Mouse (Mus musculus) forebrain, embryonic 12.5 days (tissue): ENCODE results near the gene Cmss1. TPM values are rescaled to one million over a fixed set of nuclear protein-coding genes. Genes with fewer than 3 reads are reported as not detected.

Source experiments
- ATAC-seq: fragments of 200-750 bp; cut with Nextera tagmentation; 2 replicates; pipeline ENCODE4 v1.8.0; 2017; ENCODE audit warnings: moderate TSS enrichment; ENCODE audit not compliant: low FRiP score
- H3K27ac ChIP-seq: fragments of 300-500 bp; sonication (generic); 2 replicates; pipeline ENCODE4 v1.5.1; 2016; ENCODE audit warnings: mild to moderate bottlenecking
- H3K27me3 ChIP-seq: fragments of 300-500 bp; sonication (generic); 2 replicates; pipeline ENCODE4 v1.6.1; 2016; ENCODE audit warnings: mild to moderate bottlenecking
- H3K36me3 ChIP-seq: fragments of 300-500 bp; sonication (generic); replicated peaks from 2 replicates; pipeline ENCODE4 v1.6.1; 2016; ENCODE audit warnings: mild to moderate bottlenecking
- H3K4me1 ChIP-seq: fragments of 300-500 bp; sonication (generic); 2 replicates; pipeline ENCODE4 v1.6.1; 2016
- H3K4me2 ChIP-seq: fragments of 300-500 bp; sonication (generic); 2 replicates; pipeline ENCODE4 v1.6.1; 2016; ENCODE audit warnings: mild to moderate bottlenecking, moderate library complexity
- H3K4me3 ChIP-seq: fragments of 300-500 bp; sonication (generic); replicated peaks from 2 replicates; pipeline ENCODE4 v1.5.1; 2016; ENCODE audit warnings: mild to moderate bottlenecking
- H3K9ac ChIP-seq: fragments of 300-500 bp; sonication (generic); 2 replicates; pipeline ENCODE4 v1.6.1; 2016; ENCODE audit warnings: mild to moderate bottlenecking
- H3K9me3 ChIP-seq: fragments of 300-500 bp; sonication (generic); 2 replicates; pipeline ENCODE4 v1.6.1; 2016
- WGBS: fragments of 180-500 bp; shearing (Covaris S2); methylation state at CpG from one replicate; pipeline ENCODE4 v1.1.7; 2016; 5-methylcytosine and 5-hydroxymethylcytosine counted together
- polyA plus RNA-seq: library from polyadenylated mRNA; unstranded; fragments of >200 nt; fragmentation: Nextera tagmentation; extraction: Ambion mirVana; gene quantifications from 2 replicates; pipeline ENCODE4 v1.2.1, GENCODE M21; 2016

The Cmss1 gene
- polyA plus RNA-seq, 1 experiment from 2014 or later = 48.2 TPM

- H3K9ac ChIP-seq = no peak overlapping the region
- ATAC-seq = no peak
- H3K4me1 ChIP-seq = no peaks in the 10 kb centered on the region
- no peaks in the 10 kb centered on the region for H3K9me3 ChIP-seq
- no peaks in the 10 kb centered on the region for H3K27me3 ChIP-seq
- 92% methylated on average over 6 of the region's 6 CpGs for WGBS
- no peak overlapping the region for H3K27ac ChIP-seq
- no peaks in the 10 kb centered on the region for H3K36me3 ChIP-seq
- H3K4me3 ChIP-seq = no peak overlapping the region
- H3K4me2 ChIP-seq = no peak overlapping the region
Measured at GRCm38 (mm10) chr16:57506133-57506532, 100.5 kb downstream of the Cmss1 start.

- H3K27me3 ChIP-seq = no peaks in the 10 kb centered on the region
- no peak overlapping the region for H3K4me2 ChIP-seq
- no peaks in the 10 kb centered on the region for H3K9me3 ChIP-seq
- ATAC-seq = no peak
- no peaks in the 10 kb centered on the region for H3K4me1 ChIP-seq
- WGBS = 93% methylated on average over 4 of the region's 4 CpGs
- H3K27ac ChIP-seq = no peak overlapping the region
- no peak overlapping the region for H3K4me3 ChIP-seq
- H3K36me3 ChIP-seq = no peaks in the 10 kb centered on the region
- no peak overlapping the region for H3K9ac ChIP-seq
Measured at GRCm38 (mm10) chr16:57504728-57505127, 101.9 kb downstream of the Cmss1 start.

GRCm38 (mm10) chr16:57502761-57503160, 103.9 kb downstream of the Cmss1 start:
- Histone ChIP-seq H3K9ac (no peak overlapping the region), H3K4me1 (no peaks in the 10 kb centered on the region), H3K4me2 (no peak overlapping the region), H3K4me3 (no peak overlapping the region), H3K36me3 (no peaks in the 10 kb centered on the region), H3K27me3 (no peaks in the 10 kb centered on the region), H3K27ac (no peak overlapping the region), H3K9me3 (no peaks in the 10 kb centered on the region)
- WGBS = 73% methylated on average over 5 of the region's 5 CpGs
- no peak for ATAC-seq

- no peak for ATAC-seq
- Histone ChIP-seq H3K36me3 (no peaks in the 10 kb centered on the region), H3K9me3 (no peaks in the 10 kb centered on the region), H3K4me2 (no peak overlapping the region), H3K27ac (no peak overlapping the region), H3K4me1 (peaks cover under 1% of the 10 kb centered on the region; the same call in 1 of the 2 replicates), H3K9ac (no peak overlapping the region), H3K4me3 (no peak overlapping the region), H3K27me3 (no peaks in the 10 kb centered on the region)
- WGBS = 39% methylated on average over 2 of the region's 2 CpGs
Measured at GRCm38 (mm10) chr16:57502230-57502629, 104.4 kb downstream of the Cmss1 start.

GRCm38 (mm10) chr16:57500851-57501250, 105.8 kb downstream of the Cmss1 start:
- Histone ChIP-seq H3K36me3 (no peaks in the 10 kb centered on the region), H3K9ac (no peak overlapping the region), H3K4me2 (no peak overlapping the region), H3K27me3 (no peaks in the 10 kb centered on the region), H3K9me3 (no peaks in the 10 kb centered on the region), H3K27ac (no peak overlapping the region), H3K4me1 (peaks cover 11% of the 10 kb centered on the region), H3K4me3 (no peak overlapping the region)
- ATAC-seq = no peak
- WGBS = 65% methylated on average over 3 of the region's 3 CpGs

- H3K27ac ChIP-seq = peak overlapping the region; percentile 25; the same call in 1 of the 2 replicates
- 22% methylated on average over 10 of the region's 10 CpGs for WGBS
- H3K4me1 ChIP-seq = peaks cover 11% of the 10 kb centered on the region
- no peak overlapping the region for H3K4me2 ChIP-seq
- no peak overlapping the region for H3K9ac ChIP-seq
- H3K9me3 ChIP-seq = no peaks in the 10 kb centered on the region
- H3K27me3 ChIP-seq = no peaks in the 10 kb centered on the region
- ATAC-seq = peak; percentile 86
- H3K36me3 ChIP-seq = no peaks in the 10 kb centered on the region
- no peak overlapping the region for H3K4me3 ChIP-seq
Measured at GRCm38 (mm10) chr16:57496437-57497173, 110.1 kb downstream of the Cmss1 start.

GRCm38 (mm10) chr16:57495476-57496203, 111.0 kb downstream of the Cmss1 start:
- no peaks in the 10 kb centered on the region for H3K9me3 ChIP-seq
- no peak overlapping the region for H3K4me2 ChIP-seq
- H3K4me1 ChIP-seq = peaks cover 11% of the 10 kb centered on the region
- 76% methylated on average over 10 of the region's 10 CpGs for WGBS
- no peaks in the 10 kb centered on the region for H3K27me3 ChIP-seq
- no peak for ATAC-seq
- H3K9ac ChIP-seq = no peak overlapping the region
- no peak overlapping the region for H3K27ac ChIP-seq
- no peak overlapping the region for H3K4me3 ChIP-seq
- H3K36me3 ChIP-seq = no peaks in the 10 kb centered on the region

- H3K9ac ChIP-seq = no peak overlapping the region
- H3K4me2 ChIP-seq = no peak overlapping the region
- H3K4me3 ChIP-seq = no peak overlapping the region
- no peaks in the 10 kb centered on the region for H3K36me3 ChIP-seq
- H3K27ac ChIP-seq = no peak overlapping the region
- peaks cover 7% of the 10 kb centered on the region for H3K4me1 ChIP-seq
- 95% methylated on average over 4 of the region's 4 CpGs for WGBS
- ATAC-seq = no peak
- no peaks in the 10 kb centered on the region for H3K27me3 ChIP-seq
- no peaks in the 10 kb centered on the region for H3K9me3 ChIP-seq
Measured at GRCm38 (mm10) chr16:57491853-57492252, 114.8 kb downstream of the Cmss1 start.

- H3K27me3 ChIP-seq = no peaks in the 10 kb centered on the region
- 87% methylated on average over 8 of the region's 8 CpGs for WGBS
- H3K9me3 ChIP-seq = no peaks in the 10 kb centered on the region
- no peak overlapping the region for H3K9ac ChIP-seq
- no peak overlapping the region for H3K4me2 ChIP-seq
- H3K27ac ChIP-seq = no peak overlapping the region
- H3K36me3 ChIP-seq = no peaks in the 10 kb centered on the region
- no peak for ATAC-seq
- H3K4me1 ChIP-seq = no peaks in the 10 kb centered on the region
- H3K4me3 ChIP-seq = no peak overlapping the region
Measured at GRCm38 (mm10) chr16:57490691-57491090, 116.0 kb downstream of the Cmss1 start.

GRCm38 (mm10) chr16:57488661-57489060, 118.0 kb downstream of the Cmss1 start:
- Histone ChIP-seq H3K4me2 (no peak overlapping the region), H3K27me3 (no peaks in the 10 kb centered on the region)
- no peak for ATAC-seq

GRCm38 (mm10) chr16:57486266-57486665, 120.4 kb downstream of the Cmss1 start:
- Histone ChIP-seq H3K27me3 (no peaks in the 10 kb centered on the region), H3K9ac (no peak overlapping the region), H3K9me3 (no peaks in the 10 kb centered on the region), H3K4me2 (no peak overlapping the region), H3K36me3 (no peaks in the 10 kb centered on the region), H3K4me3 (no peak overlapping the region), H3K27ac (no peak overlapping the region), H3K4me1 (no peaks in the 10 kb centered on the region)
- 90% methylated on average over 5 of the region's 5 CpGs for WGBS
- no peak for ATAC-seq

More at GRCm38 (mm10) chr16:57488661-57489060, 118.0 kb downstream of the Cmss1 start:
- no peaks in the 10 kb centered on the region for H3K4me1 ChIP-seq
- no peaks in the 10 kb centered on the region for H3K36me3 ChIP-seq
- no peaks in the 10 kb centered on the region for H3K9me3 ChIP-seq
- H3K4me3 ChIP-seq = no peak overlapping the region
- H3K9ac ChIP-seq = no peak overlapping the region
- H3K27ac ChIP-seq = no peak overlapping the region

- no peak for ATAC-seq
- 90% methylated on average over 9 of the region's 9 CpGs for WGBS
Measured at GRCm38 (mm10) chr16:57485265-57485664, 121.4 kb downstream of the Cmss1 start.

More at GRCm38 (mm10) chr16:57485265-57485664, 121.4 kb downstream of the Cmss1 start:
- no peak overlapping the region for H3K9ac ChIP-seq
- no peak overlapping the region for H3K27ac ChIP-seq
- no peaks in the 10 kb centered on the region for H3K4me1 ChIP-seq
- no peaks in the 10 kb centered on the region for H3K27me3 ChIP-seq
- H3K4me2 ChIP-seq = no peak overlapping the region
- H3K4me3 ChIP-seq = no peak overlapping the region
- no peaks in the 10 kb centered on the region for H3K36me3 ChIP-seq
- no peaks in the 10 kb centered on the region for H3K9me3 ChIP-seq
